Mouse (Mus musculus): ENCODE data around the gene Cox4i2. TPM values are rescaled to one million over a fixed set of nuclear protein-coding genes. Genes with fewer than 3 reads are reported as not detected.

The Cox4i2 gene
- polyA plus RNA-seq, 1 experiment from 2014 or later: 5.8 TPM

GRCm38 (mm10) chr2:152813232-152813631 lies 59.3 kb downstream of the Cox4i2 start:
- WGBS: 91% methylated on average over 1 of the region's 1 CpGs
- Histone ChIP-seq H3K27me3 (ENCODE audit: control insufficient read depth, insufficient read depth, low read length) (no peaks in the 10 kb centered on the region), H3K9ac (no peak overlapping the region), H3K4me3 (replicated peaks; ENCODE audit: low read length) (no peak overlapping the region), H3K9me3 (ENCODE audit: control insufficient read depth, low read length) (no peaks in the 10 kb centered on the region), H3K36me3 (replicated peaks; ENCODE audit: control insufficient read depth, insufficient read depth) (no peaks in the 10 kb centered on the region), H3K27ac (no peak overlapping the region), H3K4me1 (replicated peaks; ENCODE audit: control insufficient read depth, insufficient read depth, low read length) (peaks cover 18% of the 10 kb centered on the region; the same call in 1 of the 2 replicates), H3K4me2 (replicated peaks) (no peak overlapping the region)
- DNase-seq (ENCODE audit: low spot score) (no peak), ATAC-seq (ENCODE audit: low FRiP score) (no peak)

DNA sequence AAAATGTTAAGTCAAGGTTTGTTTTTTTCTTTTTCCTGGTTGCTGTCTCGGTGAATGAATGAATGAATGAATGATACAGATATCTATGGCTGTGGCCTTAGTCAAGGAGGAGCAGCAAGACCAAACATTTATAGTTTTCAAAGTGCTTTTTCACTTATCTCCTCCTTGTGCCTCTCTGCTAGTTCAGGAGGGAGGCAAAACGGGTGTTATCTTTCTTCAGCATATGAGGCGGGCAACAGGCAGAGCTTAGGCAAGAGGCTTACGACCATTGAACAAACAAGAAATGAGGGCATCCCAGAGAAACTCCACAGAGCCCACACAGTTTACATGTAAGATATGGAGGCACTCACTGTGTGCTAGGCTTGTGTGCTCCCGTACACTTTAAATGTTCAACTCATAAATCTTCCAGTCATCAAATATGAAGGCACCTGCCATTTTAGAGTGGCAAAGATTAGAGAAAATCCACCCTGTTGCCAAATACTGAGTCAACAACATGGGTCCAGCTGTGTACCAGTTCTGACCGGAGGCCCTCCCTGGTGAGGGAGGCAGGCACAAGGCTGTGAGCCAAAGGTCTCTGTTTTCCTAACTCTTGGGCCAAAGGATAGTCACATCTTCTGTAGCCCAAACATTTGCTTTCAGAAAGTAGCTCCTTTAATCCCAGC lies 60.4 kb downstream of the Cox4i2 start:
- H3K4me2 ChIP-seq (replicated peaks): no peak overlapping the region
- 87% methylated on average over 6 of the region's 6 CpGs for WGBS

More for the DNA sequence above, 60.4 kb downstream of the Cox4i2 start:
- Histone ChIP-seq H3K36me3 (replicated peaks; ENCODE audit: control insufficient read depth, insufficient read depth) (peaks cover 5% of the 10 kb centered on the region; the same call in 1 of the 2 replicates), H3K9ac (no peak overlapping the region), H3K27me3 (ENCODE audit: control insufficient read depth, insufficient read depth, low read length) (no peaks in the 10 kb centered on the region), H3K27ac (no peak overlapping the region), H3K9me3 (ENCODE audit: control insufficient read depth, low read length) (no peaks in the 10 kb centered on the region), H3K4me3 (replicated peaks; ENCODE audit: low read length) (no peak overlapping the region), H3K4me1 (replicated peaks; ENCODE audit: control insufficient read depth, insufficient read depth, low read length) (peaks cover 20% of the 10 kb centered on the region; the same call in 1 of the 2 replicates)
- ATAC-seq (ENCODE audit: low FRiP score) (no peak), DNase-seq (ENCODE audit: low spot score) (no peak)

Small RNA genes within 50 kb of the gene (microRNA-seq; reads per million reads assigned to microRNA genes)
- not detected for gene Gm23802

Other genes starting within 250 kb of the Cox4i2 start
- gene Defb26, start 242.5 kb upstream of the Cox4i2 start, polyA plus RNA-seq (2014; fragmentation: Nextera tagmentation; extraction: Ambion mirVana): not detected in 2 replicates
- gene Defb28, start 235.9 kb upstream of the Cox4i2 start, polyA plus RNA-seq (2014; fragmentation: Nextera tagmentation; extraction: Ambion mirVana): not detected in 2 replicates
- not detected in 2 replicates for gene Defb29, start 214.1 kb upstream of the Cox4i2 start, polyA plus RNA-seq (2014; fragmentation: Nextera tagmentation; extraction: Ambion mirVana)
- not detected in 2 replicates for gene Gm17416, start 184.8 kb upstream of the Cox4i2 start, polyA plus RNA-seq (2014; fragmentation: Nextera tagmentation; extraction: Ambion mirVana)
- gene Defb21, start 181.4 kb upstream of the Cox4i2 start, polyA plus RNA-seq (2014; fragmentation: Nextera tagmentation; extraction: Ambion mirVana): not detected in 2 replicates
- not detected in 2 replicates for gene Defb19, start 173.9 kb upstream of the Cox4i2 start, polyA plus RNA-seq (2014; fragmentation: Nextera tagmentation; extraction: Ambion mirVana)
- not detected in 2 replicates for gene Defb45, start 154.8 kb upstream of the Cox4i2 start, polyA plus RNA-seq (2014; fragmentation: Nextera tagmentation; extraction: Ambion mirVana)
- not detected in 2 replicates for gene Defb36, start 149.8 kb upstream of the Cox4i2 start, polyA plus RNA-seq (2014; fragmentation: Nextera tagmentation; extraction: Ambion mirVana)
- gene Defb25, start 131.1 kb upstream of the Cox4i2 start, polyA plus RNA-seq (2014; fragmentation: Nextera tagmentation; extraction: Ambion mirVana): not detected in 2 replicates
- gene Rem1, start 127.2 kb upstream of the Cox4i2 start, polyA plus RNA-seq (2014; fragmentation: Nextera tagmentation; extraction: Ambion mirVana): 0.33 and 0.87 TPM in 2 replicates
- 155 and 164 TPM in 2 replicates for gene H13, start 84.7 kb upstream of the Cox4i2 start, polyA plus RNA-seq (2014; fragmentation: Nextera tagmentation; extraction: Ambion mirVana)
- gene Mcts2, start 67.1 kb upstream of the Cox4i2 start, polyA plus RNA-seq (2014; fragmentation: Nextera tagmentation; extraction: Ambion mirVana): 34.0 and 41.9 TPM in 2 replicates
- gene Id1, start 17.9 kb upstream of the Cox4i2 start, polyA plus RNA-seq (2014; fragmentation: Nextera tagmentation; extraction: Ambion mirVana): 56.5 and 68.0 TPM in 2 replicates
- gene Bcl2l1, start 77.6 kb downstream of the Cox4i2 start, polyA plus RNA-seq (2014; fragmentation: Nextera tagmentation; extraction: Ambion mirVana): 155 and 165 TPM in 2 replicates
- gene Tpx2, start 93.8 kb downstream of the Cox4i2 start, polyA plus RNA-seq (2014; fragmentation: Nextera tagmentation; extraction: Ambion mirVana): 17.2 and 20.1 TPM in 2 replicates
- not detected in 2 replicates for gene Mylk2, start 157.2 kb downstream of the Cox4i2 start, polyA plus RNA-seq (2014; fragmentation: Nextera tagmentation; extraction: Ambion mirVana)
- gene Foxs1, start 179.0 kb downstream of the Cox4i2 start, polyA plus RNA-seq (2014; fragmentation: Nextera tagmentation; extraction: Ambion mirVana): 3.5 and 4.9 TPM in 2 replicates
- 8.8 and 11.0 TPM in 2 replicates for gene Dusp15, start 197.5 kb downstream of the Cox4i2 start, polyA plus RNA-seq (2014; fragmentation: Nextera tagmentation; extraction: Ambion mirVana)
- gene Ttll9, start 208.3 kb downstream of the Cox4i2 start, polyA plus RNA-seq (2014; fragmentation: Nextera tagmentation; extraction: Ambion mirVana): 8.0 and 11.2 TPM in 2 replicates

Data from hindbrain, embryonic 14.5 days (tissue).